Mouse (Mus musculus): ENCODE results near the gene Fam3b.

- no peak for TF ChIP-seq EP300 (IDR thresholded peaks at IDR 0.05; ENCODE audit: insufficient read depth, low read depth, low read length)
- TF ChIP-seq CTCF (IDR thresholded peaks at IDR 0.05; ENCODE audit: low read depth, low read length) = no peak
- TF ChIP-seq POLR2A (IDR thresholded peaks at IDR 0.05; ENCODE audit: insufficient read depth, low read length) = no peak
Observed at GRCm38 (mm10) chr16:97475581-97475980, 39.0 kb downstream of the Fam3b start.

Data from ES-Bruce4 (cell line).